Mouse (Mus musculus) leukemia stem cell, adult 10-12 weeks (primary cell): ENCODE data around the gene Csta1. TPM values are rescaled to one million over a fixed set of nuclear protein-coding genes. Genes with fewer than 3 reads are reported as not detected.

Experiments used
- polyA plus RNA-seq: library from polyadenylated mRNA; stranded (reverse); fragments of >175 nt; gene quantifications from 2 replicates; pipeline ENCODE4 v1.2.3, GENCODE M21; 2012; ENCODE audit warnings: low replicate concordance

Gene Csta1
- not detected in 2 replicates for polyA plus RNA-seq

DNA sequence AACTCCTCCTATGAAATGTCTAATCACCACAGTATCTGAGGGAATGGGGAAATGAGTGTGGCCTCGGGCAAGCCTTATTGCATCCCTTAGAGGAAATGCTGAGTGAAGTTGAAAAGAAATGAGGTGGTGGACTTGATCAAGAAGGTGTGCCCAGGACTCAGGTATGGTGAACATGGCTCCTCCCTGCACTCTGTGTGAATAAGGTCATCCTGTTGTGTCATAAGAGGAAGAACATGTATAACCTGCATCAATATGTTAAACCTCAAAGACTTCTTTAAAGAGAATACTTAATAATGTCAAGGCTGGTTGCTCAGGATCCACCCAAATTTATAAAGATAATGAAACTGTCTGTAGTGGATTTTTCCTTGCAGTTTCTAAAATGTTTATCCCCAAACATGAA is at the start of gene Csta1:
Gene Csta1, minus strand, starts transcription at position 101 of the 400 bp plus-strand sequence.

DNA sequence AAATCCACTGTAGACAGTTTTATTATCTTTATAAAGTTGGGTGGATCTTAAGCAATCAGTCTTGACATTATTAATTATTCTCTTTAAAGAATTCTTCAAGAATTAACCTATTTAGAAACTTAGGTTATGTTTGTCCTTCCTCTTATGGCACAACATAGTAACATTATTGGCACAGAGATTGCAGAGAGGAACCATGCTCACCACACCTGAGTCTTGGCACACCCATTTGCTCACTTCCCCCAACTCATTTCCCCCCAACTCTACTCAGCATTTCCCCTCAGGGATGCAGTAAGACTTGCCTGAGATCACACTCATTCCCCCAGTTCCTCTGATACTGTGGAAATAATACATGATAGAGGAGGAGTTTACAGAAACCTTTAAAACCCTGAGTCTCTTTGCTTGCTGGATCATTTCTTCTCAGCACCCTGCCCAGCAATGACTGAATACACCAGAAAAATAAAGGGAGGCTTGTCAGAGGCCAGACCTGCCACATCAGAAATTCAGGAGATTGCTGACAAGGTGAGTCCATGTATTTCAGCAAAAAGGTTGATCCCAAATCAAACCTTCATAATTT is 25.4 kb upstream of the Csta1 start, which contains the start of gene Stfa2l1:
Gene Stfa2l1, plus strand, starts transcription at position 410 of the 574 bp plus-strand sequence.

DNA sequence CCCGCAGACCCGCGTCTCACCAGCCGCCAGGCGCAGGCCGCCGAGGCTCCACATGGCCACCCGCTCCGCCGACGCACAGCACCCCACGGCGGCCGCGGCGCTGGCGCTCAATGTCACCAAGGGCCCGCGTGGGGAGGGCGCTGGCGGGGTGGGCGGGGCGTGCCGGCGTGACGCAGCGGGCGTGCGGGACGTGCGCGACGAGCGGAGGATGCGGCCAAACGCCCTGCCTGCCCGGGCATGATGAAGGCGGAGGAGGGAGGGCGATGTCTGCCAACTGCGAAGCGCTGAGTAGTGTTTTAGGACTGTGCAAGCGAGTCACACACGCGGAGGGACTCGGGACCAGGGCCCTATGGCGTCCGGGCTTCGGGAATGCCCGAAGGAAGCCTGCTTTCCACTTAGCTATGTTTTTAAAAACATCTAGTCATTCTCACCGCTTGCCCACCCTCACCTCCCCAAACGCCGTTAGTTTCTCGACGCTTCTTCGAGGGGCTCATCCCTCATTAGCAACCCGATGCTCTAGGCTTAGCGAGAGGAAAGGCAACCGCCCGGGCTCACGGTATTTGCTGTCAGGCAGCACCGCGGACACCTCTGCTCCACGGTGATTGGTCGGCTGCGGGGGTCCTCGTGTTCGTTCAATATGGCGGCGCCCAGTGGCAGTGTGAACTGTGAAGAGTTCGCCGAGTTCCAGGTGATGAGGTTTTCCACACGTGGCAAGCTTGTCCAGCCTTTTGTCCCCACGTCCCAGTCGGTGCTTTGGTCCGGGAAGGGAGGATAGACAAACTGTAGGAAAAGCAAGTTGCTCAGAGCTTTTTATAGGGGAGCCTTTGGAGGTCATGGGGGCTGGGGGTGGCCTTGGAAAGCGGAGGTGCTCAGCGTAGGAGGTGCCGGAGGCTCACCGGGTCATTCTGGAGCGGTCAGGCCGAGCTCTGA is 59.3 kb downstream of the Csta1 start, which contains the start of the genes Fam162a and Ccdc58:
Gene Fam162a, minus strand, starts transcription at position 145 of the 930 bp plus-strand sequence.
Gene Ccdc58, plus strand, starts transcription at position 236 of the 930 bp plus-strand sequence.

Other genes with a start within 250 kb of the Csta1 start
- gene Parp9, start 192.8 kb downstream of the Csta1 start, polyA plus RNA-seq, result 1.4 and 6.4 TPM in 2 replicates
- gene Dtx3l, start 192.1 kb downstream of the Csta1 start, polyA plus RNA-seq, result 3.0 and 4.9 TPM in 2 replicates
- gene Kpna1, start 152.5 kb downstream of the Csta1 start, polyA plus RNA-seq, result 26.0 and 35.9 TPM in 2 replicates
- gene Wdr5b, start 90.1 kb downstream of the Csta1 start, polyA plus RNA-seq, result 0.10 and 1.1 TPM in 2 replicates
- 13.2 and 20.5 TPM in 2 replicates for gene Fam162a, start 59.6 kb downstream of the Csta1 start, polyA plus RNA-seq
- 1.9 and 4.1 TPM in 2 replicates for gene Ccdc58, start 59.6 kb downstream of the Csta1 start, polyA plus RNA-seq
- not detected in 2 replicates for gene Stfa2l1, start 25.6 kb upstream of the Csta1 start, polyA plus RNA-seq
- gene Gm5483, start 53.0 kb upstream of the Csta1 start, polyA plus RNA-seq, result not detected in 2 replicates
- not detected in 2 replicates for gene Gm5416, start 79.2 kb upstream of the Csta1 start, polyA plus RNA-seq
- gene 2010005H15Rik, start 90.2 kb upstream of the Csta1 start, polyA plus RNA-seq, result not detected in 2 replicates
- gene Stfa1, start 145.7 kb upstream of the Csta1 start, polyA plus RNA-seq, result not detected in 2 replicates
- not detected in 2 replicates for gene BC117090, start 203.1 kb upstream of the Csta1 start, polyA plus RNA-seq
- gene BC100530, start 236.5 kb upstream of the Csta1 start, polyA plus RNA-seq, result not detected in 2 replicates